In genomic region chr11:18563011-18563410, GRCm38 (mm10) we compare ENCODE assay signal across 28 mouse cellular contexts.
"Had no signal": no experiment of that assay in that cellular context is flagged by ENCODE, and none has a peak within 500 bp of the region (broad histone marks: within the 10 kb centered on the region; RNA-seq: fewer than 3 reads in every experiment).

No protein-coding gene starts in this region.

- H3K9me3 ChIP-seq: embryonic facial prominence, embryonic 10.5 days; embryonic facial prominence, embryonic 12.5 days; embryonic facial prominence, embryonic 13.5 days; embryonic facial prominence, embryonic 15.5 days; forebrain, embryonic 10.5 days; forebrain, embryonic 12.5 days; forebrain, embryonic 13.5 days; forebrain, embryonic 15.5 days had no signal

- H3K27me3 ChIP-seq: embryonic facial prominence, embryonic 12.5 days; embryonic facial prominence, embryonic 13.5 days; embryonic facial prominence, embryonic 15.5 days; forebrain, embryonic 12.5 days; forebrain, embryonic 13.5 days; forebrain, embryonic 15.5 days had no signal

- H3K4me3 ChIP-seq: embryonic facial prominence, embryonic 10.5 days; embryonic facial prominence, embryonic 12.5 days; embryonic facial prominence, embryonic 13.5 days; embryonic facial prominence, embryonic 15.5 days; erythroblast, embryonic 14.5 days; forebrain, embryonic 10.5 days; forebrain, embryonic 12.5 days; forebrain, embryonic 13.5 days; forebrain, embryonic 15.5 days; gastrocnemius, adult 2 months; heart, adult 2 months had no signal

- ATAC-seq: forebrain, embryonic 13.5 days; forebrain, embryonic 14.5 days; forebrain, embryonic 15.5 days; forebrain, embryonic 16.5 days; forebrain, postnatal 0 days had no signal

- H3K9ac ChIP-seq: embryonic facial prominence, embryonic 12.5 days; embryonic facial prominence, embryonic 13.5 days; embryonic facial prominence, embryonic 15.5 days; forebrain, embryonic 12.5 days; forebrain, embryonic 13.5 days; forebrain, embryonic 15.5 days; forebrain, postnatal 0 days had no signal

- H3K36me3 ChIP-seq: embryonic facial prominence, embryonic 10.5 days; embryonic facial prominence, embryonic 12.5 days; embryonic facial prominence, embryonic 13.5 days; embryonic facial prominence, embryonic 15.5 days; forebrain, embryonic 10.5 days; forebrain, embryonic 12.5 days; forebrain, embryonic 15.5 days had no signal

- H3K27ac ChIP-seq: embryonic facial prominence, embryonic 10.5 days; embryonic facial prominence, embryonic 12.5 days; embryonic facial prominence, embryonic 13.5 days; embryonic facial prominence, embryonic 15.5 days; forebrain, embryonic 10.5 days; forebrain, embryonic 12.5 days; forebrain, embryonic 13.5 days; forebrain, embryonic 15.5 days; gastrocnemius, adult 2 months; heart, adult 2 months had no signal

- DNase-seq: cerebellum, adult 2 months; cerebellum, adult 8-10 months; cerebellum, adult 9-10 months; cerebellum, adult 9-11 months; cerebellum, postnatal 14 days; cerebellum, postnatal 25 days; cerebellum, postnatal 36 days; embryo, embryonic 11 days; forebrain, postnatal 0 days; gastrocnemius, adult 2 months; gastrocnemius, postnatal 10 days; gastrocnemius, postnatal 14 days; gastrocnemius, postnatal 25 days; gastrocnemius, postnatal 36 days; heart, adult 11 months; heart, adult 18-20 months; heart, adult 2 months had no signal

- H3K4me1 ChIP-seq: embryonic facial prominence, embryonic 12.5 days; embryonic facial prominence, embryonic 13.5 days; embryonic facial prominence, embryonic 15.5 days; forebrain, embryonic 12.5 days; forebrain, embryonic 13.5 days; forebrain, embryonic 15.5 days had no signal

- H3K4me2 ChIP-seq: embryonic facial prominence, embryonic 12.5 days; embryonic facial prominence, embryonic 13.5 days; embryonic facial prominence, embryonic 15.5 days; forebrain, embryonic 12.5 days; forebrain, embryonic 13.5 days; forebrain, embryonic 15.5 days had no signal
